Mouse (Mus musculus) G1E (cell line): ENCODE results near the gene Zc3h12c. TPM values are rescaled to one million over a fixed set of nuclear protein-coding genes. Genes with fewer than 3 reads are reported as not detected.
A peak's percentile ranks its signal among the peaks of the same experiment; 100 is the strongest.

Experiments
- ATAC-seq: 2 replicates; pipeline ENCODE4 v1.8.0; 2016; ENCODE audit warnings: mild to moderate bottlenecking; ENCODE audit not compliant: insufficient number of reproducible peaks, poor library complexity, low FRiP score, severe bottlenecking; ENCODE audit errors: extremely low read depth
- DNase-seq: peaks from one replicate; pipeline ENCODE4 v3.0.0; 2012; ENCODE audit warnings: low spot score
- H3K27me3 ChIP-seq: 2 replicates; pipeline ENCODE4 v1.6.1; 2012; ENCODE audit warnings: mild to moderate bottlenecking, low read length, inconsistent platforms; ENCODE audit not compliant: insufficient read depth
- H3K36me3 ChIP-seq: replicated peaks from 2 replicates; pipeline ENCODE3; 2012; ENCODE audit warnings: mild to moderate bottlenecking, inconsistent platforms
- H3K4me1 ChIP-seq: 2 replicates; pipeline ENCODE4 v1.6.1; 2012; ENCODE audit warnings: low read depth, low read length, inconsistent platforms, mixed read lengths; ENCODE audit not compliant: insufficient read depth
- H3K4me3 ChIP-seq: 2 replicates; pipeline ENCODE4 v1.5.1; 2012; ENCODE audit warnings: low read depth, mild to moderate bottlenecking, inconsistent platforms, low read length, moderate library complexity, mixed read lengths
- H3K9me3 ChIP-seq: replicated peaks from 2 replicates; pipeline ENCODE4 v1.6.1; 2012; ENCODE audit warnings: inconsistent platforms
- CTCF ChIP-seq: IDR thresholded peaks from 2 replicates; pipeline ENCODE4 v1.5.1; 2012; ENCODE audit warnings: low read depth, low read length, inconsistent platforms, mixed read lengths
- GATA1 ChIP-seq: IDR thresholded peaks from 2 replicates; pipeline ENCODE4 v1.6.1; 2012; ENCODE audit warnings: borderline replicate concordance, low read length, inconsistent platforms, mixed read lengths
- GATA2 ChIP-seq: IDR thresholded peaks from 2 replicates; pipeline ENCODE4 v1.6.1; 2012; ENCODE audit warnings: low read depth, low read length, inconsistent platforms, borderline replicate concordance
- POLR2AphosphoS5 ChIP-seq: IDR thresholded peaks from 2 replicates; pipeline ENCODE4 v1.6.1; 2012; ENCODE audit warnings: low read depth, low read length, inconsistent platforms; ENCODE audit not compliant: insufficient replicate concordance
- TAL1 ChIP-seq: conservative IDR thresholded peaks from 2 replicates; pipeline ENCODE4 v1.6.1; 2012; ENCODE audit warnings: low read depth, low read length, inconsistent platforms, mixed read lengths
- polyA plus RNA-seq: library from polyadenylated mRNA; stranded (reverse); fragments of >175 nt; gene quantifications from 2 replicates; pipeline ENCODE4 v1.2.3, GENCODE M21; 2012
- total RNA-seq, 2 experiments: library from RNA; stranded (forward) in 1 of 2; stranded (reverse) in 1 of 2; fragments of 200-1000 nt in 1 of 2; fragments of >200 nt in 1 of 2; fragmentation: Nextera tagmentation in 1 of 2; gene quantifications; 2 replicates each; pipeline ENCODE4 v1.2.3; 2014 to 2017

Gene Zc3h12c
- total and polyA plus RNA-seq, 3 experiments = 0.63 to 22.7 (median 17.5) TPM

GRCm38 (mm10) chr9:52103448-52104224 is 64.7 kb downstream of the Zc3h12c start:
- DNase-seq = peak; percentile 30
- Histone ChIP-seq H3K9me3 (no peaks in the 10 kb centered on the region), H3K27me3 (no peaks in the 10 kb centered on the region), H3K36me3 (peaks cover 28% of the 10 kb centered on the region), H3K4me3 (peak overlapping the region; percentile 70; the same call in 1 of the 2 replicates), H3K4me1 (peaks cover 97% of the 10 kb centered on the region)
- TF ChIP-seq GATA2 (no peak), TAL1 (peak; percentile 69), GATA1 (no peak)
- peak; percentile 57 for ATAC-seq

GRCm38 (mm10) chr9:52102060-52102844 is 66.1 kb downstream of the Zc3h12c start:
- ATAC-seq (peak; percentile 29), DNase-seq (peak; percentile 55)
- no peaks in the 10 kb centered on the region for H3K27me3 ChIP-seq
- H3K4me3 ChIP-seq = peak overlapping the region; percentile 46; the same call in 1 of the 2 replicates
- TF ChIP-seq POLR2AphosphoS5 = no peak
- TF ChIP-seq CTCF = no peak
- no peak for TF ChIP-seq TAL1
- TF ChIP-seq GATA2 = no peak
- TF ChIP-seq GATA1 = no peak
- peaks cover 15% of the 10 kb centered on the region for H3K36me3 ChIP-seq
- peaks cover 90% of the 10 kb centered on the region for H3K4me1 ChIP-seq
- H3K9me3 ChIP-seq = no peaks in the 10 kb centered on the region

GRCm38 (mm10) chr9:52100426-52100825 is 67.9 kb downstream of the Zc3h12c start:
- Histone ChIP-seq H3K4me1 (peaks cover 73% of the 10 kb centered on the region), H3K9me3 (no peaks in the 10 kb centered on the region), H3K4me3 (no peak overlapping the region), H3K36me3 (peaks cover 2% of the 10 kb centered on the region), H3K27me3 (no peaks in the 10 kb centered on the region)
- no peak for ATAC-seq
- no peak for TF ChIP-seq POLR2AphosphoS5
- no peak for TF ChIP-seq CTCF
- no peak for TF ChIP-seq GATA1
- no peak for TF ChIP-seq TAL1
- no peak for TF ChIP-seq GATA2
- no peak for DNase-seq

GRCm38 (mm10) chr9:52098600-52098999 is 69.8 kb downstream of the Zc3h12c start:
- H3K9me3 ChIP-seq = no peaks in the 10 kb centered on the region
- H3K4me3 ChIP-seq = no peak overlapping the region; the same call in 1 of the 2 replicates
- TF ChIP-seq CTCF = peak; percentile 88
- TF ChIP-seq GATA2 = no peak
- peak; percentile 59 for DNase-seq
- H3K27me3 ChIP-seq = no peaks in the 10 kb centered on the region
- peak; percentile 16; the same call in 1 of the 2 replicates for ATAC-seq
- peaks cover 11% of the 10 kb centered on the region for H3K36me3 ChIP-seq
- peaks cover 54% of the 10 kb centered on the region for H3K4me1 ChIP-seq

- TF ChIP-seq POLR2AphosphoS5 = no peak
- TF ChIP-seq TAL1 = no peak
- TF ChIP-seq GATA1 = no peak
- TF ChIP-seq GATA2 = no peak
- TF ChIP-seq CTCF = no peak
- H3K4me3 ChIP-seq = no peak overlapping the region
Observed at GRCm38 (mm10) chr9:52097386-52097785, 71.0 kb downstream of the Zc3h12c start.

GRCm38 (mm10) chr9:52095666-52096065 is 72.7 kb downstream of the Zc3h12c start:
- Histone ChIP-seq H3K27me3 (no peaks in the 10 kb centered on the region), H3K4me1 (peaks cover 27% of the 10 kb centered on the region), H3K36me3 (peaks cover 36% of the 10 kb centered on the region), H3K4me3 (no peak overlapping the region), H3K9me3 (no peaks in the 10 kb centered on the region)
- ATAC-seq = no peak
- DNase-seq = no peak
- TF ChIP-seq TAL1 = no peak
- TF ChIP-seq CTCF = no peak
- no peak for TF ChIP-seq GATA2
- TF ChIP-seq GATA1 = no peak
- no peak for TF ChIP-seq POLR2AphosphoS5

More at GRCm38 (mm10) chr9:52097386-52097785, 71.0 kb downstream of the Zc3h12c start:
- no peaks in the 10 kb centered on the region for H3K9me3 ChIP-seq
- no peak for ATAC-seq
- peaks cover 24% of the 10 kb centered on the region for H3K36me3 ChIP-seq
- peaks cover 42% of the 10 kb centered on the region for H3K4me1 ChIP-seq
- no peak for DNase-seq
- H3K27me3 ChIP-seq = no peaks in the 10 kb centered on the region
